Mouse (Mus musculus) heart, adult 8-10 months (tissue): ENCODE measurements around the gene Ulk3. TPM values are rescaled to one million over a fixed set of nuclear protein-coding genes. Genes with fewer than 3 reads are reported as not detected.

ENCODE experiments used
- DNase-seq: peaks from one replicate; pipeline ENCODE4 v3.0.0; 2022; ENCODE audit warnings: low spot score
- total RNA-seq, 4 experiments: library from RNA; stranded (reverse); gene quantifications; 2 replicates each; pipeline ENCODE4 v1.2.4; 2022

Ulk3 gene
- total RNA-seq, 4 experiments from 2014 or later: 6.9 to 11.9 (median 10.0) TPM

GRCm38 (mm10) chr9:57566846-57567245, 22.4 kb upstream of the Ulk3 start:
- no peak for DNase-seq

DNA sequence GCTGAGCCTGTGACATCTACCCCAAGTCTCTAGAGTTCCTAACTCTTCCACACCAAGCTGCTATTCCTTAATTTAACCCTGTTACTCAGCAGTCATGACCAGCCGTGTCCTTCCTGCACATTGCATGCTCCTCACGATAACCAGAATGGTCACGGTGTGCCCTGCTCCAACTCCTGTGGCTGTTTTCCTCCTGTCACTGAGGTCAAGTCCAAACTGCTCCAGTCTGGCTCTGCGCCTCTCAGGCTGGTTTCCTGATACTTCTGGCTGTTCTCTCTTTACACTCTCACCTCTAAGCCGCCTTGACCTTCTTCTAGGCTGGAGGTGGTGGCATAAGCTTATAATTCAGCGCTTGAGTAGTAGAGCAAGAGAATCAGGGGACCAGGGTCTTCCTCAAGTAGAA, 20.8 kb upstream of the Ulk3 start:
- DNase-seq: no peak

- no peak for DNase-seq
Measured at GRCm38 (mm10) chr9:57574397-57574796, 14.9 kb upstream of the Ulk3 start.

DNA sequence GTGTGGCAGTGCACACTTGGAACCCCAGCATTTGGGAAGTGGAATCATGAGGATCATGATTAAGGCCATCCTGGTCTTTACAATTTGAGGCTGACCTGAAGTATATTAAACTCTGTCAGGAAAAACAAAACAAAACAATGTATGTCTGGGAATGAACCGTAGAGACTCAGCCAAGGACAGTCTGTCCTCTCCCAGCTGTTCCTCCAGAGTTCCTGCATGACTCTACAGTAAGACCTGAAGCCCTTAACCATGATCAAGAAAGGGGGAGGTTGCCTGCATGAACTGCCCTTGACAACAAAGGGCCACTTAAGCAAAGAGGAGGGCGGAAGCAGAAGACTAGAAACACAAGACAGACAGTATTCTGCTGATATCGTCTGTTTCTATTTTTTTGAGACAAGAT, 13.7 kb upstream of the Ulk3 start:
- no peak for DNase-seq

DNA sequence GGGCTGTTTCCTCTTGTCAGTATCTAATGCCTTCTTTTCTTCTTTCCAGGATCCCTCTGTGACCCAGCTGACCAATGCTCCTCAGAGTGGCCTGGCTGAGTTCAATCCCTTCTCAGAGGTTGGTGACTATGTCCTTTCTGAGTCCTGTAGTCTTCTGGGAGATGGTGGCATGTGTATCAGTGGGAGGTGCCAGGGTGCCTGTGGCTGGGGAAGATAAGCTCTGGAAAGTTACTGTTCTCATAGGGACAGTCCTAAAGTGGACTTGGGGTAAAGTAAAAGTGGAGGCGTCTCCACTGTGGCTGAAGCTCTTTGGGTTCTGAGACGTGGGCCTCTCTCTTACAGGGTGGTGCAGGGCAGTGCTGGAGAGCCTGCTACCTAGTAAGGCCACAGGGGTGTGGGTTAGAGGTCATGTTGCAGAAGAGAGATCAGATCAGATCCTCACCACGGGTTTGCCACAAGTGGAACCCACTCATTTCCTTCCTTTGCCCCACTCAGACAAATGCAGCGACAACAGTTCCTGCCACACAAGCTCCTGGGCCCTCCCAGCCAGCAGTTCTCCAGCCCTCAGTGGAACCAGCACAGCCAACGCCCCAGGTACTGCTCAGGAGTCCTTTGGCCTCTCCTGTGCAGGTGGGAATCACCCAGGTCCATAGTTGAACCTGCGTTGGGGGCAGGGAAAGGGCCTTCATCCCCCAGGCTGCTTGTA, 12.0 kb upstream of the Ulk3 start:
- DNase-seq: no peak

DNA sequence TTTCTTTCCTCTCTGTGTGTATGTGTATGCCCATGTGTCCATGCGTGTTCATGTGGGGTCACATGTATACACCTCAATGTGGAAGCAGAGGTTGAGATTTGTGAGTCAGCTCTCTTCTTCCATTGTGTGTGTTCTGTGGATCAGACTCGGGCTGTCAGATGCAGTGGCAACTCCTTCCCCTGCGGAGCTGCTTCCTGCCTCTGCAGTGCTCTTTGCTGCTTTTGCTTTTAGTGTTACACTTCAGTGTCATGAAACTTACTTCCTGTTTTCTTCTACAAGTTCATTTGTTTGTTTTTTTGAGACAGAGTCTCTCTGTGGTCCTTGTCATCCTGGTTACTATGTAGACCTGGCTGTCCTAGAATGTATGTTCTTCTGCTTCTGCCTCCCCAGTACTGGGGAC, 4.3 kb upstream of the Ulk3 start:
- DNase-seq: no peak

DNA sequence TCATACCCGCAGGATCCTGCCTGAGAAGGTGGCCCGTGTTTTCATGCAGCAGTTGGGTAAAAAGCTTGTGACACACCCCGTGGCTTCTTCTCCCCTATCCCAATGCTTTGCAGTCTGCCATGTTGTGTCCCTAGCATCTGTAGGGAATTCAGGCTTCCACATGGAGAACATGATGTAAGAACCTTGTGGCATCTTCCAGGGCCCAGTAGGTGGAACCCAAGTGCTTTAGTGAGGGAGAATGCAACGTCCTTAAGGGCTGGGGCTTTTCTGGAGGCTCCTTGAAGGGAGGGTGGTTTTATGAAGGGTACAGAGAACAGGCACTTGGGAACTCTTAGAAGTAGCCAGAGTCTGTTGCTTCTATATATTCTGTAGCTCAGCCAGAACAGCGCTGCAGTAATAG, 1.5 kb downstream of the Ulk3 start:
- no peak for DNase-seq

GRCm38 (mm10) chr9:57593454-57594173, 4.4 kb downstream of the Ulk3 start:
- DNase-seq: no peak

GRCm38 (mm10) chr9:57594174-57594509, 4.9 kb downstream of the Ulk3 start:
- no peak for DNase-seq

- DNase-seq: no peak
Measured at GRCm38 (mm10) chr9:57597265-57597664, 8.0 kb downstream of the Ulk3 start.

GRCm38 (mm10) chr9:57597929-57598382, 8.7 kb downstream of the Ulk3 start:
- no peak for DNase-seq

DNA sequence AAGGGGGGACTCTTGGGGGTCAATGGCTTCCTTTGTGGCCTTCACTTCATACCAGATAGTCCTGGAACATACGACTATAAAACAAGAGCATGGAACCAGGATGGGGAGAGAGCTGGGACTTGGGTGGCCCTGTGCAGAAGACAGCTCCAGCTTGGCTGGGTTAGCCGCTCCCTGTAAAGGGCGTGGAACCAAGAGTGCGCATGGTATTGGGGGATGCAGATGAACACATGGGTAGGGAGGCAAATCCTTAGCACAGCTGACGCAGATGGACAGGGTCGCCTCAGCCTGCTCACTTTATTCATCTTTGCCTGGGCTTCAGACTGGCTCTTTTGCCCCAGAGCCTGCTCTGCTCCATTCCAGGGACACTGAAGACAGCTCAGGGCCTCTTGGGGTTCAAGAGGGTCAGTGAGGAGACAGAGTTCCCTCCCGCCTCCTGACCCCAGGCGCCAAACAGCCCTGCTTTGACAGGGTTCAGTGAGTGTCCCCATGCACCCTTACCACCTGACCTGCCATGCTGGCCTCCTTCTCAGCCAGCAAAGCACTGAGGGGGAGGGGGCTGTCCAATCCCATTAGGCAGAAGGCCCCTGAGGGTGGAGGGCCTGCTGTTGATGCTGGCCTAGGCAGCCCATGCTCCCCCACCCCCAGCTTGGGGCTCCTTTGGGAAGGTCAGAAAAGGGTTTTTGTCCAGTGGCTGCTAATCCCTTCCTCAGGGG, 9.8 kb downstream of the Ulk3 start:
- DNase-seq: no peak

- no peak for DNase-seq
Measured at GRCm38 (mm10) chr9:57600620-57601352, 11.5 kb downstream of the Ulk3 start.

GRCm38 (mm10) chr9:57601353-57601706, 12.1 kb downstream of the Ulk3 start:
- no peak for DNase-seq

DNA sequence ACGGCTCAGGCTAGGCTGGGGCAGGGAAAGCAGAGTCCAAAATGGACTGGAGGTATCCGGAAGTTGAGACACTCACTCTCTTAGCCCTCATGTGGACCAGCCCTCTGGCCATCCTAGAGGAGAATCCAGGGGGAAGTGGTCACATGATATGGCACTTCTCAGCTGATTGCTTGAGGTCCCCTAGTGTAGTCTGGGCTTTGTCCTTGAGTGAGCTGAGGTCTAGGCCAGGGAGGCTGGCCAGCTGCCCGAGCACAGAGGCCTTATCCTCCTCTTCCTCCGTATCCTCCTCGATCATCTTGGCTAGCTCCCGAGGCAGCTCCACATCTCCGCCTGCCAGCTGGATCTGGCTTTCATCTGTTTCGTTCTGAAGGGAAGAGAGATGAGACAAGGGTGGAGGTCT, 12.8 kb downstream of the Ulk3 start:
- DNase-seq: no peak

DNA sequence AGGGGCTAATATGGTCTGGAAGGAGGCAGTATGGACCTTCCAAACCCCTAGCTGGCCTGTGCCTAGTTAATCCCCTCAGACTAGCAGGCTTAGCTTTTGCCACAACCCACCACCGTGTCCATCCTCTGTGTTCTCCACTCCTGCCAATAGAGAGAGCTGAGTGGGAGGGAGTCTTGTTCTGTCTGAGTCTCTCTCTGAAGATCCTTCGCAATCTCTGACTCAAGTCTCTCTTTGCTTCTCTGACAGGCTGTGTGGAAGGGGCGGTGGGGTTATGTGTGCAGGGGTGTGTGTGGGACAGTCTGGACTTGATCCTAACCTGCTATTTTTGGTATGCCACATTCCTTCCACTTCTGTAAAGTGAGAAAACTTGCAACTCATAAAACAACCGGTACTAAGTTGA, 15.6 kb downstream of the Ulk3 start:
- DNase-seq: no peak

- no peak for DNase-seq
Measured at GRCm38 (mm10) chr9:57605503-57605902, 16.3 kb downstream of the Ulk3 start.

DNA sequence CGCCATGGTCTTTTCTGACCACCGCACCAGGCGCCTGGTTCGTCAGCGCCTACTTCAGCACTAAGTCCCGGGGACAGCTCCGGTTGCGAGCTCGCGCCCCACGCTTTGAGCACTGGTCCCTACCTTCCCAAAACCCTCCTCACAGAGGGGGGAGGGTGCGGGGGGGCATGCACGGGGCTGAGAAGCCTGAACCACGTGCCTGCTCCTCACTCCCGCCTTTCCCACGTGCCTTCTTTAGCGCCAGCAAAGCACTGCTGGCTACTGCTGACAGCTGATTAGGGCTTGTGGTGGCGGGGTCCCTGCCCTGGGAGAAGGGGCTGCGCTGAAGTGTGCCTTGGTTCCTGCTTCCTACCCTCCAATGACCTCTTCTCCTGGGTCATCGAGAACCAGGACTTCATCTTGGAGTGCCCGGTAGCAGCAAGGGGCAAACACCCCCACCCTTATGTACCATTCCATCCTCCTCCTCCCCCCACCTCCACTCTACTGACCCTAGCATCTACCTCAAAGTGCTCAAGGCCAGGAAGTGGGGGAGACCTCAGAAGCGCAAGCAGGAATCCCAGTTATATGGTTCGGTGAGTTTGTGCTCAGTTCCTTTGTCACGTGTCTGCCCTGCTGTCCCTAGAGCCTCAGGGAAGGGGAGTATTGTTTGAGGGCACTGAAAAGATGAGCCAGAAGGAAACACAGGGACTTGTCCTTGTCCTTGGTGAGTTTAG, 17.0 kb downstream of the Ulk3 start, which contains the start of gene Cplx3:
Gene Cplx3, minus strand, starts transcription at position 143 of the 713 bp plus-strand sequence.
- DNase-seq: no peak

DNA sequence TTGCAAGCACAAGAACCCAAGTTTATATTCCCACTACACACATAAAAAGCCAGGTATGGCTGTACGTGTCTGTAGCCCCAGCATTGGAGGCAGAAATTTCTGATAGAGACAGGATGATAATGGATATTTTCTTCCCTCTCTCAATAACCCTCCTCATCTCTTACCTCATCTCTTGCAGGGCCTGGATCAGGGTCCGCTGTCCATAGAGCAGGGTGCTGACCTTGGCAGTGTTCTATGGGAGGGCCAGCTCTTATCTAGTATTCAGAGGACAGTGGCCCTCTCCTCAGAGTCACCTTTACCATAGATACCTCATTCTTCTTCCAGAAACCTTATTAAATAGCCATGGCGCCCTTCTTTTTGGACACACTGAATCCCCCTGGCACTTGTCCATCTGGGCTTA, 20.6 kb downstream of the Ulk3 start:
- no peak for DNase-seq

DNA sequence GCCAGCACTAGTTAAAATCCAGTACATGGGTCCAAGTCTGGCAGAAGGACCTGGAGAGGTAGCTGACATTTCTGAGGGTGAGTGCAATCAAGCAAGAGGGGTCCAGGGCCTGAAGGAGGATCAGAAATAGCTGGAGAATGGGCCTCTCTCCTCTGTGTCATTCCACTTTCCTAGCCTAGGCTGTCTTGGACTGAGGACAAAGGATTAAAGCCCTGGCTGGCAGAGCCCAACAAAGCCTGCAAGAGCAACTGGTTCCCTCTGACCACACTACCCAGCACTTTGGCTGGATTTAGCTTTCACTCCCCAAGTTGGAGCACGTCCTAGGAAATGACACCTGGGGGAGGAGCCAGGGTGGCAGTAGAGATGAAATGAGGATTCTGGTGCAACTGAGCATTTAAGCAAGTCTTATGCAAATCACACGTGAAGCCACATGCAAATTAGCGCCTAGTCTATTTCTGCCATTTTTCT, 21.1 kb downstream of the Ulk3 start:
- DNase-seq: no peak

DNA sequence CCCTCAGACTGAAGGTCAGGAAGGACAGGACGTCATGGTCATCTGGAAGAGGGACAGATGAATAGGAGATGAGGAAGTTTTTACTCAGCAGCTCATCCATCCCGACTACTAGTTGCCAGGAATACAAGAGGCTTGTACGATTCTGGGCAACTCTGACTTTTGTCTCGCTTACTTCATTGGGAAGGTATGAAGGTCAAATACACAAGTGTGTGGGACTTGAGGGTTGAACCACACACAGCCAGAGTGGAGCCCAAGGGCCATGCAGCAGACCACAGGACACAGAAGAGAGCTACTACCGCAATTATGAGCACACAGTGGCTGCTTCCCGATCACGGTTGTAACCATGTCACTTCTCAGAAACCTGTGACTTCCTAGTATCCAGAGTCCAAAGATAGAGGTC, 23.3 kb downstream of the Ulk3 start:
- DNase-seq: no peak
